Mouse (Mus musculus): ENCODE measurements around the gene Coq10a. TPM values are rescaled to one million over a fixed set of nuclear protein-coding genes. Genes with fewer than 3 reads are reported as not detected.
A peak's percentile ranks its signal among the peaks of the same experiment; 100 is the strongest.

Coq10a gene
- total and polyA plus RNA-seq, 2 experiments from 2014 or later = 42.8 to 56.4 TPM

- H3K36me3 ChIP-seq (ENCODE audit: insufficient read depth, low read length) = peaks cover 66% of the 10 kb centered on the region
- no peak overlapping the region for H3K9ac ChIP-seq (replicated peaks; ENCODE audit: low read length, poor library complexity, severe bottlenecking)
- no peaks in the 10 kb centered on the region for H3K4me1 ChIP-seq (ENCODE audit: insufficient read depth, low read length)
- DNase-seq (ENCODE audit: low spot score) (no peak), ATAC-seq (ENCODE audit: low FRiP score) (no peak)
- H3K27ac ChIP-seq (ENCODE audit: low read depth, low read length) = no peak overlapping the region
- H3K4me2 ChIP-seq (ENCODE audit: low read depth, low read length, poor library complexity, severe bottlenecking) = no peak overlapping the region
- H3K9me3 ChIP-seq (ENCODE audit: low read length) = no peaks in the 10 kb centered on the region
- no peaks in the 10 kb centered on the region for H3K27me3 ChIP-seq (ENCODE audit: insufficient read depth, low read length)
- 95% methylated on average over 6 of the region's 6 CpGs for WGBS
- H3K4me3 ChIP-seq (ENCODE audit: low read depth, low read length) = no peak overlapping the region
- no peak for TF ChIP-seq CTCF (IDR thresholded peaks at IDR 0.05)
Observed at GRCm38 (mm10) chr10:128359226-128359625, 9.6 kb downstream of the Coq10a start.

- no peak overlapping the region for H3K4me2 ChIP-seq (ENCODE audit: low read depth, low read length, poor library complexity, severe bottlenecking)
- H3K36me3 ChIP-seq (ENCODE audit: insufficient read depth, low read length) = peaks cover 70% of the 10 kb centered on the region
- 54% methylated on average over 2 of the region's 2 CpGs for WGBS
Observed at GRCm38 (mm10) chr10:128358796-128359195, 10.0 kb downstream of the Coq10a start.

DNA sequence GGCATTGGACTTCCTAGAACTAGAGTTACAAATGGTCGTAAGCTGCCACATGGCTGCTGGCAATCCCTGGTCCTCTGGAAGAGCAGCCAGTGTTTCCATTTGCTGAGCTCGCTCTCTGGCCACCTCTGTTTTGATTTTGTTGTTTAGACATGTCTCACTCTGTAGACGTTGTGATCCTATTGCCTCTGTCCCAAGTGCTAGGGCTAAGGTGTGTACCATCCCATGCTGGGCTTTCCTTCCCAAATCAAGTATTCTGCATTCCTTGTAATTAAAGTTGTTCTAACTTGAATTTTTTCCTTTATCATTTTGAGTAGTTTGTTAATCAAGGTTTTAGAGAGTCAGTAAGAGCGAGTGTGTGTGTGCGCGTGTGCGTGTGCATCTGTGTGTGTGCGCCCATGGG lies 21.3 kb downstream of the Coq10a start:
- 91% methylated on average over 8 of the region's 8 CpGs for WGBS
- no peak overlapping the region for H3K27ac ChIP-seq (ENCODE audit: low read depth, low read length)
- no peaks in the 10 kb centered on the region for H3K4me1 ChIP-seq (ENCODE audit: insufficient read depth, low read length)
- H3K4me3 ChIP-seq (ENCODE audit: low read depth, low read length) = no peak overlapping the region
- no peak overlapping the region for H3K4me2 ChIP-seq (ENCODE audit: low read depth, low read length, poor library complexity, severe bottlenecking)
- H3K9me3 ChIP-seq (ENCODE audit: low read length) = no peaks in the 10 kb centered on the region
- TF ChIP-seq CTCF (IDR thresholded peaks at IDR 0.05) = no peak
- H3K36me3 ChIP-seq (ENCODE audit: insufficient read depth, low read length) = peaks cover 24% of the 10 kb centered on the region
- DNase-seq (ENCODE audit: low spot score) (no peak), ATAC-seq (ENCODE audit: low FRiP score) (no peak)
- H3K9ac ChIP-seq (replicated peaks; ENCODE audit: low read length, poor library complexity, severe bottlenecking) = no peak overlapping the region
- no peaks in the 10 kb centered on the region for H3K27me3 ChIP-seq (ENCODE audit: insufficient read depth, low read length)

More at GRCm38 (mm10) chr10:128358796-128359195, 10.0 kb downstream of the Coq10a start:
- DNase-seq (ENCODE audit: low spot score) (peak; percentile 75), ATAC-seq (ENCODE audit: low FRiP score) (no peak)
- TF ChIP-seq CTCF (IDR thresholded peaks at IDR 0.05) = peak; percentile 73
- Histone ChIP-seq H3K4me3 (ENCODE audit: low read depth, low read length) (no peak overlapping the region), H3K4me1 (ENCODE audit: insufficient read depth, low read length) (no peaks in the 10 kb centered on the region), H3K9me3 (ENCODE audit: low read length) (no peaks in the 10 kb centered on the region), H3K27me3 (ENCODE audit: insufficient read depth, low read length) (no peaks in the 10 kb centered on the region), H3K27ac (ENCODE audit: low read depth, low read length) (no peak overlapping the region), H3K9ac (replicated peaks; ENCODE audit: low read length, poor library complexity, severe bottlenecking) (no peak overlapping the region)

DNA sequence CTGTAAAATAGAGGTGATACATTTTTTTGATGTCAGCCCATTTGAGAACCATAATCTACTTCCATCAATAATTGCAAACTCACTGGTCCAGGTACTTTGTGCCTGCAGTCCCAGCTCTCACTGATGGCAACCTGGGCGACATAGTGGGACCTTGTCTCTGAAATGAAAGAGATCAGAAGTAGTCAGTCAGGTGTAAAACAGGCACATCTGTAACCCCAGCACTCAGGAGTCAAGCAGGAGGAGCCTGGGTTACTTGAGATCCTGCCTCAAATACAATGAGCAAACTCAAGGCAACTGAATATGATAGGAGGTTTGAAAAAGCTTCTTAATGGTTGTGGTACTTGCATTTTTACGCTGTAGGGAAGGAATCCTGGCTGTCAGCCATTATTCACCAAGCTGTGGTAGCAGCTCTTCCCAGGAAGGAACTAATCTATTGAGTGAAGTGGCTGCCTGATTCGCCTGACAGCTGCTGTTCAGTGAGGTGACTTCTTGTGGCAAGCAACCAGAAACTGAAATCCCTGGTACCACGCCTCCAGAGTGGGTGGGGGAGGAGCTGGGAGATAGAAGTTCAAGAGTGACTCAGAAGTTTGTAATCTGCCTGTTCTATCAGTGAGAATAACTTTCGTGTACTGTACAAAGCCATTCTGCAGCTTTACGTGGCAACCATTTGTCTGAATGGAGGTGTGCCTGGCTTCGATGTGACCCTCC lies 24.1 kb downstream of the Coq10a start:
- no peak overlapping the region for H3K27ac ChIP-seq (ENCODE audit: low read depth, low read length)
- DNase-seq (ENCODE audit: low spot score) = peak; percentile 82
- no peaks in the 10 kb centered on the region for H3K27me3 ChIP-seq (ENCODE audit: insufficient read depth, low read length)
- no peaks in the 10 kb centered on the region for H3K4me1 ChIP-seq (ENCODE audit: insufficient read depth, low read length)
- no peak for TF ChIP-seq CTCF (IDR thresholded peaks at IDR 0.05)
- no peak overlapping the region for H3K4me3 ChIP-seq (ENCODE audit: low read depth, low read length)
- ATAC-seq (ENCODE audit: low FRiP score) = no peak
- H3K36me3 ChIP-seq (ENCODE audit: insufficient read depth, low read length) = 0 out of 2 replicates have a peak, but pooled peaks cover 4% of the 10 kb centered on the region
- WGBS = 50% methylated on average over 7 of the region's 7 CpGs
- H3K9me3 ChIP-seq (ENCODE audit: low read length) = no peaks in the 10 kb centered on the region
- H3K9ac ChIP-seq (replicated peaks; ENCODE audit: low read length, poor library complexity, severe bottlenecking) = no peak overlapping the region
- no peak overlapping the region for H3K4me2 ChIP-seq (ENCODE audit: low read depth, low read length, poor library complexity, severe bottlenecking)

GRCm38 (mm10) chr10:128343436-128343835 lies 25.4 kb downstream of the Coq10a start:
- Histone ChIP-seq H3K9ac (replicated peaks; ENCODE audit: low read length, poor library complexity, severe bottlenecking) (no peak overlapping the region), H3K27me3 (ENCODE audit: insufficient read depth, low read length) (no peaks in the 10 kb centered on the region), H3K4me3 (ENCODE audit: low read depth, low read length) (no peak overlapping the region), H3K9me3 (ENCODE audit: low read length) (no peaks in the 10 kb centered on the region), H3K27ac (ENCODE audit: low read depth, low read length) (no peak overlapping the region), H3K36me3 (ENCODE audit: insufficient read depth, low read length) (no peaks in the 10 kb centered on the region), H3K4me1 (ENCODE audit: insufficient read depth, low read length) (peaks cover 7% of the 10 kb centered on the region; the same call in 1 of the 2 replicates), H3K4me2 (ENCODE audit: low read depth, low read length, poor library complexity, severe bottlenecking) (no peak overlapping the region)
- whole genome bisulfite sequencing = 88% methylated on average over 1 of the region's 1 CpGs
- ATAC-seq (ENCODE audit: low FRiP score) = no peak
- TF ChIP-seq CTCF (IDR thresholded peaks at IDR 0.05) = no peak
- DNase-seq (ENCODE audit: low spot score) = peak; percentile 16

GRCm38 (mm10) chr10:128340257-128340656 lies 28.5 kb downstream of the Coq10a start:
- no peak overlapping the region for H3K4me2 ChIP-seq (ENCODE audit: low read depth, low read length, poor library complexity, severe bottlenecking)
- no peak overlapping the region for H3K27ac ChIP-seq (ENCODE audit: low read depth, low read length)
- TF ChIP-seq CTCF (IDR thresholded peaks at IDR 0.05) = peak; percentile 41
- H3K27me3 ChIP-seq (ENCODE audit: insufficient read depth, low read length) = no peaks in the 10 kb centered on the region
- no peak for ATAC-seq (ENCODE audit: low FRiP score)
- H3K4me3 ChIP-seq (ENCODE audit: low read depth, low read length) = no peak overlapping the region
- H3K4me1 ChIP-seq (ENCODE audit: insufficient read depth, low read length) = peaks cover 8% of the 10 kb centered on the region; the same call in 1 of the 2 replicates
- WGBS = 85% methylated on average over 2 of the region's 2 CpGs
- no peak for DNase-seq (ENCODE audit: low spot score)
- H3K9me3 ChIP-seq (ENCODE audit: low read length) = no peaks in the 10 kb centered on the region
- no peaks in the 10 kb centered on the region for H3K36me3 ChIP-seq (ENCODE audit: insufficient read depth, low read length)
- no peak overlapping the region for H3K9ac ChIP-seq (replicated peaks; ENCODE audit: low read length, poor library complexity, severe bottlenecking)

All from midbrain, postnatal 0 days (tissue).